Mouse (Mus musculus): ENCODE measurements at regions not wholly inside any gene's neighbourhood (a gene's known extent, or its start where the extent isn't known, plus 50 kb on each side); places are given as distances from the start of the nearest gene placed in this dataset.

GRCm38 (mm10) chr9:47386646-47387045 is 143.3 kb upstream of the Cadm1 start:
- TF ChIP-seq CTCF (conservative IDR thresholded peaks at IDR 0.05; ENCODE audit: low read length) (no peak), POU5F1 (IDR thresholded peaks at IDR 0.05; ENCODE audit: borderline replicate concordance, low read length) (no peak)

Measured in E14TG2a.4 (cell line).